Mouse (Mus musculus) spleen, adult 2 months (tissue): ENCODE results near the gene Iqck.

Source experiments
- CTCF ChIP-seq: fragments of 200-500 bp; IDR thresholded peaks from 2 replicates; pipeline ENCODE4 v1.5.1; 2011; ENCODE audit warnings: mild to moderate bottlenecking, inconsistent platforms; ENCODE audit not compliant: insufficient read depth, insufficient read length, insufficient replicate concordance; ENCODE audit errors: extremely low read depth
- POLR2A ChIP-seq: fragments of 200-500 bp; IDR thresholded peaks from 2 replicates; pipeline ENCODE4 v1.6.1; 2011; ENCODE audit warnings: low read depth, low read length, inconsistent platforms

DNA sequence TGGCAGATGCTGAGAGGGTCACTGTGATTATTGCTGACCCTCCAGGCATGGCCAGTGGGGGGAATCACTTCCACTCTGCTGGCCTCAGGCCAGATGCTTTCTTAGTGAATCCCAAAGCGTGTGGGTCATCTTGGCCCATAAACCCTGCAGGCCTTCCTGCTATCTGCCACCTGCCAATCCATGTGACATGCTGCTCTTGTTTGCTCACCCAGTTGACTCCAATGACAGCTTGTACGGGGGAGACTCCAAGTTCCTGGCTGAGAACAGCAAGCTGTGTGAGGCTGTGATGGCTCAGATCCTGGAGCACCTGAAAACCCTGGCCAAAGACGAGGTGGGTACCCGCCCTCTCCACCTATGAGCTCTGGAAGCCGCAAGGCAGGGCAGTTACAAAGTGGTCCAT lies 17.7 kb upstream of the Iqck start:
- no peak for TF ChIP-seq CTCF
- no peak for TF ChIP-seq POLR2A
